Mouse (Mus musculus) c-Kit-negative CD71-positive TER-119-positive erythroid progenitor cells, embryonic 14.5 days (primary cell): ENCODE results near the gene Gpx8.

Experiments
- DNase-seq: peaks from one replicate; pipeline ENCODE4 v3.0.0-alpha.2; 2013; ENCODE audit warnings: low read depth, low spot score

Gpx8 gene

DNA sequence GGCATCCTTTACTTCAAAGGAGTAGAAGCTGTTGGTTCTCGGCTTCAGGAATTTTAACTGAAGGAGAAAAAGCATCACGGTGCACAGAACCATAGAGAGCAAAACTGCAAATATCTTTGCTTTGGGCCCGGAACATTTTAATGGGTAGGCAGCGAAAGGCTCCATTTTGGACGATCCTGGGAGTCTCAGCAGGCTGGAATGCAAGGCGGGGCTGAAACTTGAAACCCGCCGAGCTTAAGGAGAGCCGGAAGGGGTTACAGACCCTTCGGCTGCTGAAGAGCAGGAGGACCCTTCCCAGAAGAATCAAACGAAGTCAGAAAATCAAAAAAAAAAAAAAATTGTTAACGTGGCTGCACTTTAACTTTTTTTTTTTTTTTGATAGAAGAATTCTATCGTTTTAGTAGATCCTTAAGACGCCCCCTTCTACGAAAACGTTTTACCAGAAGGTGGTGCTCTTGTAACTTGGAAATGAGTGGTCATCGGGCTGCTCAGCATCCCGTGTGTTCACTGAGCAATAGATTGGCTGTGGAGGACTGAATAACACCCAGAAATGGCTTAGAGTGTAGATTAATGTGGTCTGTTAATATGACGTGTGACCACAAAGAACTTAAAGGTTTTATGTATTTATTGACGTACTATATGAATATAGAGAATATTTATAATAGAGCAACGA lies at the start of gene Gpx8:
Gene Gpx8, minus strand, starts transcription at position 200 of the 673 bp plus-strand sequence.
- no peak for DNase-seq

DNA sequence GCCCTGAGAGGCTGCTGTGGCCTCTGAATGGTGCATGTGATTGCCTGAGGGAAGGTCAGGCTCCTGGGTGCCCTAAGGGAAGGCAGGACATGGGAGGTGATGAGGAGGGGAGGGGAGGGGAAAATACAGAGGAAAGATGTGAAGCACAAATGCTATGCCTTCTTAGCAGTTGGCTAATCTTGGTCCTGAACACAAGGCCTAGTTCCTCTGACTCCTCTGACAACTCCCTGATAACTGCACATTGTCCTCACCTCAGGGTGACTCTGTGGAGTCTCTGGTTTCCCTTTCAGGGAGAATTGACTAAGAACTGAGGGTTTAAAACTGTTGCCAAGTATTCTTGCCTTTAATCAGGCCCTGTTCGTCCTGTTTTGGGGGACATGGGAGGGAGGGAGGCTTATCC lies 48.4 kb upstream of the Gpx8 start:
- DNase-seq = no peak

DNA sequence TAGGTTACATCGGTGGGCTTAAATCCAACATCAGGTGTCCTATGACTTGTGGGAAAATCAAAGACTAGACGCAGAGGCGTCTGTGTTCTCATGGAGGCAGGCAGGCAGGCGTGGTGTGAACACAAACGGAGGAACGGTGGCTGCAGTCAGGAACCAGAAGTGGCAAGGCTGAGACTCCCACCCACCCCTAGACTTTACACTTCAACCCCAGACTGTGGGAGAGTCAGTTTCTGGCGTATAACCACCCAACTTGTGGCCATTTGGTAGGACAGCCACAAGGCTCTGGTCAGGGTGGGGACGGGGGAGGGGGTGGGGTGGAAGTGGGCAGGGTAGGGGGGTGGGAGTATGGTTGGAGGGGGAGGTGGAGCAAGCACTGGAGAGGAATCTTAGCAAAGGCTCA lies 44.3 kb upstream of the Gpx8 start:
- DNase-seq = no peak

DNA sequence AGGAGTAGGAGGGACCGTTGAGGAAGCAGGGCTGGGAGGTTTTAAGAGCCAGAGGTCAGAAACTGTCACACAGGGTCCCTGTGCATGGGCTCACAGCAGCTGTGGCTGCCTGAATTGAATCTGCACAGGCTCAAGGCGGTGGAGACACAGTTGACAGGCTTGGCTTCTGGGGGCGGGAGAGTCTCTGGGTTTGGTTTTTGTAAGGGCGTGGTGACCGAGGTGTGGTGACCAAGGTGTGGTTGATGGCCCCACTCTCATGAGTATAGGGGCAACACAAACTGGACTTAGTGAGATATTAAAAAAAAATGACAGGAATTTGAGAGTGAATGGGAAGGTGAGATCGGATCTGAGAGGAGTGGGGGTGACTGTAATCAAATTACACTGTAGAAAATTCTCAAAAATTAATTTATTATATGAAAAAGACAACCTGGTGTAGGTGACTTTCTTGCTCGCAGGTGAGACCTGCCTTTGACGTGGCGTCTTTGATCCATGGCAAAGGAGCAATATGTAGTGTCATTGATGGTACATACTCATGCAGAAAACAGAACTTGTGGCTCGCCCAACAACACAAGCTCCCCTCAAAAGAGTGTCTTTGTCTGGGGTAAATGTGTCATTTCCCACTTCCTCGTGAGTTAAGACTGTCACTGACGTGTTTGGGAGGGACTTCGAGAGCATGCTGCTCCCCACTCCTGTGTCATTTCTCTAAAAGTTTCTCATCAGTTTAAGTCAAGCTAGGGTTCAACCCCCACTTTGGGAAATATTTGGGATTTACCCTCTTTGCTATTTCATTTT lies 41.2 kb upstream of the Gpx8 start:
- no peak for DNase-seq

DNA sequence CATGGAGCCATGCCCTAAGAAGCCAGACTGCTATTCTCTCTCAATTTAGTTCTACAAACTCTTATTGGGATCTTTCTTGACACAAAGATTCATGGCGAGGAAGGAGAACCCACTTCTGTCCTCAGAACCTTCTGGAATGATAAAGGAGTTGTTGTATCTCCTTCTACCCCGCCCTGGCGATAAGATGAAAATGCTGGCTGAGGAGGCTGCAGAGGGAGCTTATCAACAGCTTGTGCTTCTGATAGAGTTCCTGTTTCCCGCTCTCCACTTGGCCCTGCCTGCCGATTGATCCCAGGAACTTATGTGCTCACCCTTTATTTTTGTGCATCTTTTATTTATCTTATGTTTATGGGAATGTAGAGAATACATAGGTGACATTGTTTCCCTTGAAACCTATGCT lies 38.5 kb upstream of the Gpx8 start:
- no peak for DNase-seq

DNA sequence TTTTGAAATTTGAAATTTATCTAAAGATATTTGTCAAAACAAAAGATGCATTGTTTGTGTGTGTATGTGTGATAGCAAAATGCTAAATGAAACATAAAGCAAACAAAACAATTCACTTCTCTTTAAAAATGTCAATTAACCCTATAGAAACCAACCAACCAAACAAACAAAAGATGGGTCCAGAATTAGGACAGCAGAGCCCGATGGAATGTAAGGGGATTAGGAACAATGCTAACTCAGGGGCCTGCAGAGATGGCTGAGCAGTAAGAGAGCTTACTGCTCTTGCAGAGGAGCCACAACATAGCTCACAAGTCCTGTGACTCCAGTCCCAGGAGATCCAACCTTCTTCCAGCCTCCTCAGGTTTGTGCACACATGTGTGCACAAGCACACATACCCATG lies 35.9 kb upstream of the Gpx8 start:
- DNase-seq = no peak

DNA sequence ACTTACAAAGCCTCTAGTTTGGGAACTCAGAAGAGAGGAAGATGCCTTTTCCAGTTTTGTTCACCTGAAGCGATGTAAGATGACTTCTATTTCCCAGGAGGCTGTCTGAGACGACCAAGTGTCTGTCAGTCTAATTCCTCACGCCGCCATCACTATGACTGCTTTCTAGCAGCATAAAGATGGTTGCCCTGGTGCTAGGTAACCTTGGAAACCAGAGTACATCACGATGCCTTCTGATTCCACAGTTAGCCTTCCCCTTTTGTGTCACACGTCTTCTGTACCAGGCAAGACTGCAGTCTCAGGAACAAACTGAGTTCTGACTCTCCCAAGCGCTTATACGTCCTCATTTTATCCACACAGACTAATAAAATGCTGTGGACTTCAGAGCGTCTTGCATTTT lies 32.8 kb upstream of the Gpx8 start:
- DNase-seq = no peak

DNA sequence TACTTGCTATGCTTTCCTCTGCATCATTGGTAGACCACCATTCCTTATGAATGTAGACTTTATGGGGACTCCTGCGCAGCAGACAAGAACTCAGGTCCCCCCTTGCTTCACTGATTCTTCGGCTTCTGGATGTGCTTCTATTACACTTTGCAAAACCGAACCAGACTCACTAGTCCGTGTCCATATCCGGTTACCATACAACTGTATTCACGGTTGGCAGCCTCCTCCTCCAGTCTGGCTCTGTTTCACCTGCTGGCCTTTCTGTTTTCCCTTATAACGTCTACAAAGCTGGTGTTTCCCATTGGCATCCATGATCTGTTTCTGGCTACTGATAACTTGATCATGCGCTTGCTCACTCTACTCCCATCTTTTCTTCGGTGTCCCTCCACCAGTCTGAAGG lies 18.3 kb upstream of the Gpx8 start:
- DNase-seq = no peak

DNA sequence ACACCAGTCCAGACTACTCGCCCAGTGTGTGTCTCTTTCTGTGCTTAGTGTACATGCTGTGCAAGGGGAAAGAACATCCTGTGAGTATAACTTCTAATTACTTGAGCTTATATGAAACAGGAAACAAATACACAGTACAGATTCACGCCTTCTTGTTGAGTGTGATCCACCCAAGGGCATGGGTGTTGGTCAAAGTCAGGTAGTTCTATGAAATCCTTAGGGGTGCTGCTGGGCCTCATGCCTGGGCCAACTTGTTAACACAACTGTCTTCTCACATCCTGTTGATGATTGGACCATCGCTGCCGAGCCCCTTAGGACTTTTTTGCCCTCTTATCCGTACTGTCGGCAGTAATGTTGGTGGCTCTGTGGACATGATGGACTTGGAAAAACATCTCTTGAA lies 15.5 kb upstream of the Gpx8 start:
- DNase-seq = no peak

DNA sequence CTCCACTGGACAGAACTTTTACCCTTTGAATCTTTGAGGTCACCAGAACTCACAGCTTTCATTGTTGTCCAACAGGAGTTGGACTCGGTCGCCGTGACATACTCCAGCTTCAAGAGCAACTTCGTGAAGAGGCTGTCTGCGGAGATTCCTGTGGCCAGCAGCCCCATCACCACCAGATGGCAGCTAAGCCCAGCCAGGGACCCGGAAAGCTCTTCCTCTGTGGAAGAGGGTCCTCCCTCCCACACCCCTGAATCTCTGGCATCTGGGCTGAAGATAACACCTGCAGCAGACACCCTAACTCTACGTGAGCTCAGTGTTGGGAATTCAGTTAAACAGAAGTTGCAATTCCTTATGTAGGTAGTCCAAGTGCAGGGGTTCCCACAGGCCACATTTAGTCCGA lies 9.6 kb upstream of the Gpx8 start:
- DNase-seq = no peak

DNA sequence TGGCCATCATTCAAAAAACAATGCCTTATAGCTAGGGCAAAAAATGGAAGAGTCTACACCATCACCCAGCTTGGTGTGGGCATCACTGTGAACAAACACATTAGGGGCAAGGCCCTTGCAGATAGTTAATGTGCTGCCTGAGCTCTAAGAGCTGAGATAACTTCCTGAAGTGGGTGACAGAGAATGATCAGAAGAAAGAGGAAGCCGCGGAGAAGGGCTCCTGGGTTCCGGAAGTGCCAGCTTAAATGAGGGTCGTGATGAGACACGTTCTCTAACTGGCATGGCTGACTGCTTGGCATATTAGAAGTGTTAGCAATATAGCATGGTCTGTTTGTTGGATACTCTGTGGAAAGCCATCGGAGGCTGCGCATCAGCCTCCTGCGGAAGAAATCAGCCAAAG lies 8.0 kb upstream of the Gpx8 start:
- DNase-seq = no peak

DNA sequence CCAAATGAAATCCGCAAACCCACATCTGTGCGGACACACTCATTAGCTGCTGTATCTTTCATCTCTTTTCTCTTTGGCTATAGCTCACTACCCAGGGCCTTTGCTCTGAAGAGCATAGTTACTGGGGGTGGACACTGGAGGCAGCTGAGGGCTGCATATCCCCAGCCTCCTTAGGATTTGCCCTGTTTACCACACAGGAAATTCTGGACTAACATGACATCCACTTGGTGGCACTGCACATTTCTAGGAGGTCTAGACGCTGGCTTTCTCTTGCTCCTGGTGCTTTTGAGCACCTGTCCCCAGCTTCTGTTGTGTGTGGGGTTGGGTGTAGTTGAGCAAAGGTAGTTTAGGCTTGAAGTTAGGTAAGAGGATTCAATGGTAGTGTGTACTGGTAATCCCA lies 1.4 kb upstream of the Gpx8 start:
- DNase-seq = no peak

DNA sequence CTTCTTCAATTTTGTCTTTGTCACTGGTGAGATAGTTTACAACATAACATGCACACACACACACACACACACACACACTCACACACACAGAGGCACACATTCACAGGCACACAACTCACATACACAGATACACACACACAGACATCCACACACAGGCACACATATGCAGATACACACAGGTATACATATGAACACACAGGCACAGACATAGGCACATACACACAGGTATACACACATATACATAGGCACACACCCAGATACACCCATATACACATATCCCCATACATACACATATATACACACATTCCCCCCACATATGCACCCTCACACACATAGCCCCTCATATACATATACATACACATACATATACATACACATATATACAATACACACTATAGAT lies 808 bp upstream of the Gpx8 start:
- DNase-seq = no peak

DNA sequence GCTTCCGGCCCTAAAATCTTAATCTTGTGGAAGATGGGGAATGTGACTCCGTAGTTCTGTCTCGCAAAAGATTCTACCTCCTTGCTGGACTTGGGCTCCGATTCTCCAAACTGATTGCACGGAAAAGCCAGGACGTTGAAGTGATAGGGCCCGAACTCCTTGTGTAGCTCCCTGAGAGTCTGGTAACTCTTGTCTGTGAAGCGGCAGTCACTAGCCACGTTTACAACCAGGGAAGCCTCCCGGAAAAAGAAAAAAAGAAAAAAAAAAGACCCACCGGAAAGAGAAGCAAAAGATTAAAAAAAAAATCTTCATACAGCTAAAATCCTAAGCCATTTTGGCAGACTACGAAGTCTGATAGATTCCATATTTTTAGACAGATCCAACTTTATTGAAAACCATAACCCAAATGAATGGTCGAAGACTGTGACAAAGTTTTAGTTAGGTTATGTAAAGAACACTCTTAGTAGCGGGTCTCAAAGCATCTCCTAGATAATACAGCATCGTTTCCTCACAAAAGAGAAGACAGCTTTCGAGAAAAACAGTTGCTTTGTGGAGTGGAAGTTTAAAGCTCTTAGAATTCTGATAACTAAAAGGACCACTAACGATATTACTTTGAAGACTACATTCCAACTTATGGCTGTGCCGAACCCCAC lies 626 bp downstream of the Gpx8 start:
- no peak for DNase-seq

DNA sequence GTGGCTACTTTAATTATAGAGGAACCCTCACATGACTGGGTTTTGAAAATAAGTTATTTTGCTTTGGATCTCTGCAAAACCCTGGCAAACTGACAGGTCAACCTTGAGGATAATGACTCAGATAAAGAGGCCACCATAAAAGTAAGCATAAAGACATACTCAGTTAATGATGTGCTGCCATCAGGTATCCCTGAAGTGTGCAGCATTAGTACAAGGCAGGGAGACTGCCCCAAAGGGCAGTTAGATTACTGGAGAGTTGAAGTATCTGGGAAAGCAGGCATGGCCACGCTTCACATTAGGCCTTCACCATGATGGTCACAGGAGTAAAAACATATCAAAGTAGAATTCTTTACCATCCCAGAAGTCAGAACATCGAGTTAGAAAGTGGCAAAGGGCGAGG lies 1.3 kb downstream of the Gpx8 start:
- DNase-seq = no peak

DNA sequence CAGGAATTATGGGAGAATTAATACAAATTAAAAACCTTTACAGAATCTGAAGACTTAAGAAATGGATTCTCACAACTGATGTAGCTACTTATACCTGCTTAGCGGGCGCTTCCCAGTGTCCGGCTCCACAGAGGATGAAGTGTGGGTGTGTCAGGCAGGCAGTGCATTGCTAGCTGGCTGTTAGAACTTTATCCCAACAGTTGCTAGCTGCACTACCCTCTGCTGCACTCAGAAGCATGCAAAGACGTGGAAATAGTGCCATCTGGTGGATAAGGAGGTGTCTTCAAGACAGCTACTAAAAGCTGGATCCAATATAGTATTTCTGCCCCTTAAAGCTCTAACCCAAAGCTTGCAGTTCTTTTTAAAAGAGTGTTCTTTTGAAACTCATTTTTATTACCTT lies 10.4 kb downstream of the Gpx8 start:
- peak; percentile 65 for DNase-seq

DNA sequence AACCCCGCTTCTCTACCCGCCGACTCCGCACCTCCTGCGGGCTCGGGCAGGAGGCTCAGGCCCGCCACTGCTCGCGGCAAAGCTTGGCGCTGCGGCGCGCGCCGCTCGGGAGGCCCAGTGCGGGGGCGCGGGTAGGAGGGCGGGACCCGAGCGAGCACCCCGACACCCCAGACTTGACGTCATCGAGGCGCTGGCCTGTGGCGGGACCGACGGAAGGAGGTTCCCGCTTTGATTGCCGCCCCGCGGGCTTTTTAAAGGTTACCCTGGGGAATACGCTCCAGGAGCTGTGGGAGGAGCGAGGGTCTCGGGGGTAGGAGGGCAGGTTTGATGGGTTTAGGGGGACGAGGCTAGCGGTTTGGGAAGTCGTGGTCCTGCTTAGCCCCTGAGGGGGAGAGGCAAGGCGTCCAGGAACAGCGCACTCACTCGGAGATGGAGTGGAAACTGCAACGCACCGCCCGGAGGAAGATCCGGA lies 11.2 kb downstream of the Gpx8 start, which contains the start of gene Cdc20b:
Gene Cdc20b, plus strand, starts transcription at position 162 of the 472 bp plus-strand sequence.
- peak; percentile 29 for DNase-seq

DNA sequence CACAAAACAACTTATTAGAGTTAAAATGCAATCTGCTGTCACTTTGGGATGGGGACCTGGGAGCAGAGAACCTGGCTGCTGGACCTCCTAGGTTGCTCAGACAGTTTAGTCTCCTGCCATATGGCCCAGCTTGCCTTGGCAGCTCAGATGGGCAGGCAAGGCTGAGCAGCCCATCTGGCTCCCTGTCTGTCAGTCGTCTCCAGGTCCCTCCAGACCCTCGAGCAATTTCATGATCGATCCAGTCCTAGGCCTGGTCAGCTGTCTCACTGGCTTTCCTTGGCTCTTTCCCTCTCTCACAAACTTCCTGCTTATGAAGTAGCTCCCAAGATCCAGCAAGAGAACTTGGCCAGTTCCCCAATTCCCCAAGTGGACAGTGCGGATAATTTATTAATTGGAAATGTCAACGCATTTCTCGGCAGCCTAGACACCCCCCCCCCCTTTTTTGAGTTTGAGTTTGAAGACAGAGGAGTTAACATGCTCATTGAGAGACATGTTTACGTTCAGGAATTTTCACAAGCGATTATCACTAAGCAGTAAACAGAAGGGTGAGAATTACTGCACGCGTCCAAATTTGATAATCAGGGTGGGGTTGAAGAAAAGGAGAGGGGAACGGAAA lies 11.8 kb downstream of the Gpx8 start:
- no peak for DNase-seq

DNA sequence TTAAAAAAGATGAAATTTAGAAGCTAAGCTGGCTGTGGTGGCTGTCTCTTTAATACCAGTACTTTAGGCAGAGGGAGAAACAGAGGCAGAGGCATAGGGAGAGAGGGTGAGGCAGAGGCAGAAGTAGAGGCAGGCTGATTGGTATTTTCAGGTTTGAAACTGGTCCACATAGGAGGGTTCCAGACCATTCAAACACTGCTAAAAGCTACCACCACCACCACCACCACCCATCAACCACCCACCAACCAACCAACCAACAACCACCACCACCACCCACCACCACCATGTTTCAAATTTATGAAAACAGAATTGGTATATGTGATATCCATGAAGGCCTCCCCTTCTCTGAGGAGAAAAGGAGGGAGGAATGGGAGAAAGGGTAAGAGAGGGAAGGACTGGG lies 13.4 kb downstream of the Gpx8 start:
- DNase-seq = no peak

DNA sequence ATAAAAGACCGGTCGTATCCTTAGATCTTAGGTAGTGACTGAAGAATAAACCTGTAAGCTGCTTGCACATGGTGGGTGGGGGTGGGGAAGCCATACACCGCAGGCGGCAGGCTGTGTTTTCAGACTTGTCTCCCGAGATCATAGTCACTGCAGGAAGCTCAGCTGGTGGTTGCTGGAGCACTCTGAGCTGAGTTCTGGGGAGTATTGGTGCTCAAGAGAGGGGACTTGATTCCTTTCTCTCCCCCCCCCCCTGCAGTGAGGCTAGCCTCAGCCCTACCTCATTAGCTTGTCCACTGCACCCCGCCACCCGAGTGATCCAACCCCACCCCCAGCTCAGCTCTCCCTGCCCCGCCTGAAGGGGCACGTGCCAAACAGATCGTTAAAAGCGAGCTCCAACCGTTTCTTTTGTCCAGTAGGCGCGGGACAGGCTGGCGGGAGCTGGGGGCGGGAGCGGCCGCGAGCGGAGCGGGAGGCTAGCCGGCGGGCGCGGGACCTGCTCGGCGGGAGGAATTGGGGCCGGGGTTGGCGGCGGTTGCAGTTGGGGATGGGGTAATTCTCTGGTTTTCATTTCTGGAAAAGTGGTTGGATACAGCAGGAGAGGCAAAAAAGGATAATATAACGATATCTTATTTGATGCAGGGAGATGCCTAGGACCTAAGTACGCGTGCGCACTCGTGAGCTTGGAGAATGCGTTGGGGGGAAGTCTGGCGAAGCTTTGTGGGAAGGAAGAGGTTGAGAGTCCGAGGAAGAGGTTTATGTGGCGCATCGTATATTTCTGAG lies 14.2 kb downstream of the Gpx8 start:
- no peak for DNase-seq

DNA sequence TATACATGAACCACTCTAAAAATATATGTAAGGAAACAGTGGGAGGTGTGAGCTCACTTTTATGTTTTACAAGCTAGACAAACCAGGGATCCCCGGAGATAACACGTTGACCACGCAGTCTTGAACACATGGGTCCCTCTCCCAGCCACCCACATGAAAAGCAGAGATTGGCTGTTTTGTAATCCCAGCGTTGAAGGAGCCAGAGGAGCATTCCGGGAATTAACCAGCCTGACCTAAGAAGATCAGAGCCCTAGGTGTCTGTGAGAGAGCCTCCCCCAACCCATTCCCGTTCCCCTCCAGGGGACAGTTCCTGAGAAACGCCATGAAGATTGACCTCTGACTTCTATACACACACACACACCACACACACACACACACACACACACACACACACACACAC lies 14.9 kb downstream of the Gpx8 start:
- DNase-seq = no peak
